Mouse (Mus musculus) CH12.LX (cell line): ENCODE data around the gene Mtfr2. TPM values are rescaled to one million over a fixed set of nuclear protein-coding genes. Genes with fewer than 3 reads are reported as not detected.

Source experiments
- DNase-seq: peaks from one replicate; pipeline ENCODE4 v3.0.0-alpha.2; 2013; ENCODE audit errors: extremely low read depth
- H3K27ac ChIP-seq: 2 replicates; pipeline ENCODE4 v1.5.1; 2012; ENCODE audit warnings: low read depth, mild to moderate bottlenecking, control low read depth, moderate library complexity; ENCODE audit not compliant: insufficient read depth
- H3K27me3 ChIP-seq: replicated peaks from 2 replicates; pipeline ENCODE3; 2012; ENCODE audit warnings: inconsistent platforms
- H3K36me3 ChIP-seq, 2 experiments: replicated peaks in 1 of 2; 2 replicates each; pipeline versions ENCODE3 to v1.6.1; 2012; ENCODE audit warnings: inconsistent platforms in 1 of 2, low read length in 1 of 2, mild to moderate bottlenecking in 1 of 2, mixed read lengths in 1 of 2, moderate library complexity in 1 of 2; ENCODE audit not compliant: control insufficient read depth in 1 of 2, insufficient read depth in 1 of 2
- H3K4me1 ChIP-seq, 2 experiments: 2 replicates each; pipeline ENCODE4 v1.6.1; 2012; ENCODE audit warnings: inconsistent platforms in 1 of 2, moderate library complexity in 1 of 2; ENCODE audit not compliant: insufficient read depth in 2 of 2, control insufficient read depth in 1 of 2
- H3K4me2 ChIP-seq: 2 replicates; pipeline ENCODE4 v1.6.1; 2012; ENCODE audit warnings: low read depth, mild to moderate bottlenecking, control low read depth; ENCODE audit not compliant: poor library complexity, insufficient read depth, severe bottlenecking
- H3K4me3 ChIP-seq, 3 experiments: fragments of 150-350 bp in 1 of 3; sonication (generic) in 1 of 3; replicated peaks in 1 of 3; 2 replicates each; pipeline versions ENCODE3 to v1.5.1; 2011 to 2012; ENCODE audit warnings: low read depth in 2 of 3, low read length in 2 of 3, mild to moderate bottlenecking in 2 of 3, moderate library complexity in 2 of 3, control low read depth in 1 of 3, improper control_type of control experiment in 1 of 3, inconsistent platforms in 1 of 3, mixed read lengths in 1 of 3; ENCODE audit not compliant: poor library complexity in 1 of 3
- H3K79me2 ChIP-seq: replicated peaks from 2 replicates; pipeline ENCODE4 v1.6.1; 2012; ENCODE audit warnings: mild to moderate bottlenecking, moderate library complexity; ENCODE audit not compliant: control insufficient read depth, poor library complexity, insufficient read depth, severe bottlenecking; ENCODE audit errors: extremely low read depth
- H3K9ac ChIP-seq: 2 replicates; pipeline ENCODE4 v1.6.1; 2012; ENCODE audit warnings: low read depth, mild to moderate bottlenecking, control low read depth, moderate library complexity; ENCODE audit not compliant: insufficient read depth
- H3K9me3 ChIP-seq: replicated peaks from 2 replicates; pipeline ENCODE3; 2012; ENCODE audit warnings: low read length, inconsistent platforms, mixed read lengths
- BHLHE40 ChIP-seq: IDR thresholded peaks from 2 replicates; pipeline ENCODE4 v1.6.1; 2011; ENCODE audit warnings: mild to moderate bottlenecking, low read depth, low read length, improper control_type of control experiment
- CHD1 ChIP-seq: IDR thresholded peaks from 2 replicates; pipeline ENCODE4 v1.6.1; 2012; ENCODE audit warnings: low read depth, low read length, improper control_type of control experiment, inconsistent platforms
- CHD2 ChIP-seq: IDR thresholded peaks from 2 replicates; pipeline ENCODE4 v1.6.1; 2011; ENCODE audit warnings: low read length, improper control_type of control experiment
- EP300 ChIP-seq: IDR thresholded peaks from 2 replicates; pipeline ENCODE4 v1.6.1; 2011; ENCODE audit warnings: low read length, improper control_type of control experiment
- ETS1 ChIP-seq: conservative IDR thresholded peaks from 2 replicates; pipeline ENCODE4 v1.6.1; 2012; ENCODE audit warnings: low read depth, mild to moderate bottlenecking, inconsistent platforms, low read length, improper control_type of control experiment, moderate library complexity
- GABPA ChIP-seq: IDR thresholded peaks from 2 replicates; pipeline ENCODE4 v1.6.1; 2012; ENCODE audit warnings: low read depth, low read length, improper control_type of control experiment, inconsistent platforms; ENCODE audit not compliant: insufficient replicate concordance
- IRF4 ChIP-seq: IDR thresholded peaks from 2 replicates; pipeline ENCODE4 v1.6.1; 2014; ENCODE audit warnings: low read depth, mild to moderate bottlenecking, inconsistent platforms, low read length, improper control_type of control experiment
- JUN ChIP-seq: IDR thresholded peaks from 2 replicates; pipeline ENCODE4 v1.6.1; 2011; ENCODE audit warnings: low read depth, mild to moderate bottlenecking, low read length, improper control_type of control experiment, moderate library complexity; ENCODE audit not compliant: insufficient read depth
- JUND ChIP-seq: conservative IDR thresholded peaks from 2 replicates; pipeline ENCODE4 v1.6.1; 2011; ENCODE audit warnings: low read depth, low read length, improper control_type of control experiment
- KAT2A ChIP-seq: IDR thresholded peaks from 2 replicates; pipeline ENCODE4 v1.6.1; 2012; ENCODE audit warnings: low read length, improper control_type of control experiment, inconsistent platforms; ENCODE audit not compliant: insufficient replicate concordance
- MAX ChIP-seq: IDR thresholded peaks from 2 replicates; pipeline ENCODE4 v1.6.1; 2011; ENCODE audit warnings: low read length, improper control_type of control experiment
- MXI1 ChIP-seq: IDR thresholded peaks from 2 replicates; pipeline ENCODE4 v1.6.1; 2011; ENCODE audit warnings: mild to moderate bottlenecking, low read depth, low read length, improper control_type of control experiment
- MYC ChIP-seq: IDR thresholded peaks from 2 replicates; pipeline ENCODE4 v1.6.1; 2011; ENCODE audit warnings: low read depth, mild to moderate bottlenecking, improper control_type of control experiment, low read length
- NRF1 ChIP-seq: IDR thresholded peaks from 2 replicates; pipeline ENCODE4 v1.6.1; 2014; ENCODE audit warnings: low read depth, mild to moderate bottlenecking, inconsistent platforms, low read length, improper control_type of control experiment, moderate library complexity
- SIN3A ChIP-seq: IDR thresholded peaks from 2 replicates; pipeline ENCODE4 v1.6.1; 2012; ENCODE audit warnings: low read length, improper control_type of control experiment, inconsistent platforms
- TBP ChIP-seq: conservative IDR thresholded peaks from 2 replicates; pipeline ENCODE4 v1.6.1; 2011; ENCODE audit warnings: low read depth, low read length, improper control_type of control experiment
- UBTF ChIP-seq: IDR thresholded peaks from 2 replicates; pipeline ENCODE4 v1.6.1; 2012; ENCODE audit warnings: low read depth, mild to moderate bottlenecking, inconsistent platforms, low read length, improper control_type of control experiment, moderate library complexity
- USF2 ChIP-seq: conservative IDR thresholded peaks from 2 replicates; pipeline ENCODE4 v1.6.1; 2011; ENCODE audit warnings: low read depth, low read length, improper control_type of control experiment
- ZMIZ1 ChIP-seq: IDR thresholded peaks from 2 replicates; pipeline ENCODE4 v1.6.1; 2012; ENCODE audit warnings: low read depth, mild to moderate bottlenecking, inconsistent platforms, low read length, improper control_type of control experiment
- dilution Hi-C: fragments of 300-500 bp; cut with MboI; formaldehyde crosslinking; loops from 2 replicates; pipeline ENCODE4 v1.14.3; 2020; ENCODE audit warnings: low sequenced_read_pairs; ENCODE audit not compliant: extremely low pct_unique_long_range_greater_than_20kb, extremely low pct_ligation_motif_present
- in situ Hi-C: fragments of 300-500 bp; cut with MboI; formaldehyde crosslinking; loops from 3 replicates; pipeline ENCODE4 v1.14.3; 2019; ENCODE audit warnings: low sequenced_read_pairs, low pct_ligation_motif_present, low pct_unique_long_range_greater_than_20kb, mixed read lengths
- polyA plus RNA-seq: library from polyadenylated mRNA; unstranded; fragments of >175 nt; gene quantifications from 2 replicates; pipeline ENCODE4 v1.2.1, GENCODE M21; 2012; ENCODE audit warnings: low read depth; ENCODE audit not compliant: insufficient read length
- total RNA-seq, 2 experiments: library from RNA; depleted of rRNA; stranded (reverse); fragments of 300-350 nt in 1 of 2; fragments of >200 nt in 1 of 2; gene quantifications; 2 replicates each; pipeline ENCODE4 v1.2.3; 2012 to 2014

Mtfr2 gene
- total and polyA plus RNA-seq, 3 experiments = 3.8 to 16.9 (median 4.0) TPM

DNA sequence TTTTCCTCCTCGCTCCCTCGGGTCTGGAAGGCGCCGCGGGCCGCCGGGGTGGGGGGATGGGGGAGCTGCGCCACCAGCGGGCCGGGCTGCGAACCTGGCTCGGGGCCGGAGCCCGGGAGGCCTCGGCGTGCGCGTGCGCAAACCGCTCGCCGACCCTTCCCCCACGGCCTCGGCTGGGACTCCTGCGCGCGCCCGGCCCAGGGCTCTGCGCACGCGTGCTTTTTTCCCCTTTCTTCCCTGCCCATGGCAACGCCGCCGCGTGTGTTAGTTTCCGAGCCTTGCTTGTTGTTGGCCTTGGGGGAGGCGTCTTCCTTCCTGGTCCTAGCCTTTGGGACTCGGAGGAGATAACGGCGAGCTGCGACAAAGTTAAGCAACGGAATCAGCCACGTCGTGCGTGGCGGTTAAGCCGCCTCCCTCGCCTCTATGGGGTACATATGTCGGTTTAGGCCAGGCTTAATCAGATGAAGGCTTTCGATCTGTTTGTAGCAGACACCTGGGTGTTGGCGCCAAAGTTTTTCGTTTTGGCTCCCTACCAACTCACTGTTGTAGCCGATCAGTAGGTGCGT, 34.8 kb upstream of the Mtfr2 start:
- Histone ChIP-seq H3K9me3 (no peaks in the 10 kb centered on the region), H3K27ac (peak overlapping the region; percentile 99), H3K9ac (peak overlapping the region; percentile 90), H3K4me2 (peak overlapping the region; percentile 95; the same call in 1 of the 2 replicates), H3K4me1 (peaks cover 2 to 30% of the 10 kb centered on the region in 2 experiments; a peak in 2 of 4 replicates), H3K36me3 (peaks cover 0 to 12% of the 10 kb centered on the region in 2 experiments), H3K79me2 (peaks cover 42% of the 10 kb centered on the region), H3K4me3 (peak overlapping the region; percentile 74 to 92 (median 87)), H3K27me3 (no peaks in the 10 kb centered on the region)
- peak; percentile 38; the same call in 1 of the 2 replicates for TF ChIP-seq BHLHE40
- 0 out of 2 replicates have a peak, but pooled peaks have one; percentile 79 for TF ChIP-seq UBTF
- no peak for TF ChIP-seq JUN
- peak; percentile 35; the same call in 1 of the 2 replicates for TF ChIP-seq IRF4
- TF ChIP-seq CHD1 = peak; percentile 74
- TF ChIP-seq TBP = no peak
- TF ChIP-seq USF2 = no peak
- TF ChIP-seq MAX = peak; percentile 79
- TF ChIP-seq SIN3A = peak; percentile 86; the same call in 1 of the 2 replicates
- TF ChIP-seq ZMIZ1 = 0 out of 2 replicates have a peak, but pooled peaks have one; percentile 10
- peak; percentile 11; the same call in 1 of the 2 replicates for TF ChIP-seq ETS1
- peak; percentile 72 for TF ChIP-seq MYC
- peak; percentile 96 for TF ChIP-seq MXI1
- no peak for TF ChIP-seq KAT2A
- no peak for TF ChIP-seq GABPA
- TF ChIP-seq NRF1 = peak; percentile 95
- TF ChIP-seq CHD2 = 0 out of 2 replicates have a peak, but pooled peaks have one; percentile 35
- in situ Hi-C loops (no loop called here), dilution Hi-C loops (no loop called here)
- DNase-seq = peak; percentile 88

DNA sequence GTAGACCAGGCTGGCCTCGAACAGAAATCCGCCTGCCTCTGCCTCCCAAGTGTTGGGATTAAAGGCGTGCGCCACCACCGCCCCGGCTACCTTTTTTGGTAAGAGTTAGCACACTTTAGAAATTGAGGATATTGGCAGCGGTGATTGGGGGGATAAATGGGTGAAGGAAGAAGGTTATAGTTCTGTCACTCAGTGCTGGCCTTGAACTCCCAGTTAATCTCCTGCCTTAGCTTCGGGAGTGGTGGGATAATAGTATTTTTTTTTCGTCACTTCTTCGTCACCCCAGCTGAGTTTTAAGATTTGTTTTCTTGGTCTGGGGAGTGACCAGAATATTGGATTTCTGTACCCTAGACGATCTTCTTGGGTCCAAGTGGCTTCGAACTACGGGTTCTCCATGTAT, 34.1 kb upstream of the Mtfr2 start:
- DNase-seq = no peak
- in situ Hi-C loops (no loop called here), dilution Hi-C loops (no loop called here)
- TF ChIP-seq CHD1 = no peak
- TF ChIP-seq EP300 = no peak
- no peak for TF ChIP-seq MAX
- TF ChIP-seq IRF4 = no peak
- TF ChIP-seq USF2 = no peak
- no peak for TF ChIP-seq JUND
- H3K4me3 ChIP-seq = peak overlapping the region; percentile 74 to 92 (median 87)
- H3K36me3 ChIP-seq = peaks cover 2 to 18% of the 10 kb centered on the region in 2 experiments
- H3K9me3 ChIP-seq = no peaks in the 10 kb centered on the region
- peak overlapping the region; percentile 95 for H3K4me2 ChIP-seq
- no peaks in the 10 kb centered on the region for H3K27me3 ChIP-seq
- H3K4me1 ChIP-seq = peaks cover 2 to 32% of the 10 kb centered on the region in 2 experiments; a peak in 2 of 4 replicates
- H3K9ac ChIP-seq = peak overlapping the region; percentile 90
- H3K79me2 ChIP-seq = peaks cover 49% of the 10 kb centered on the region
- H3K27ac ChIP-seq = no peak overlapping the region
